Mouse (Mus musculus): ENCODE measurements at regions not wholly inside any gene's neighbourhood (a gene's known extent, or its start where the extent isn't known, plus 50 kb on each side); places are given as distances from the start of the nearest gene placed in this dataset.
A peak's percentile ranks its signal among the peaks of the same experiment; 100 is the strongest.

DNA sequence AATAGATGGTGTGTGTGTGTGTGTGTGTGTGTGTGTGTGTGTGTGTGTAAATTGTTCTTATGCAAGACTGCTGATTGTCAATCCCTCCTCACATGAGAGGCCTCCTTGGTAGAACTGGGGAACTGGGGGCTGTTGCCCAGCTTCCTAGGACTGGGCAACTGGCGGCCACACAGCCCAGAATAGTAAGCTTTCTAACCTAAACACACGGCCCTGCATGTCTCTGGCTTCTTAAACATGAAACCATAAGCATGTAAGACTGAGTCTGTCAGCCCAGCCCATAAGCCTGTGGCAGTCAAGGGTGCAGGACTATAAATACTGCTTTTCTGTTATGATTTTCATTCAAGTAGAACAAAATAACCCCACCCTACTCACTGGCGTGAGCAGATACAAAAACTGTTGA is 60.7 kb downstream of the Ifng start:
- ATAC-seq (ENCODE audit: insufficient number of reproducible peaks, insufficient read depth, low FRiP score, low TSS enrichment, low read depth): no peak
- Histone ChIP-seq H3K4me1 (no peaks in the 10 kb centered on the region), H3K27me3 (no peaks in the 10 kb centered on the region), H3K36me3 (no peaks in the 10 kb centered on the region), H3K4me2 (no peak overlapping the region), H3K9me3 (no peaks in the 10 kb centered on the region), H3K4me3 (no peak overlapping the region), H3K27ac (no peak overlapping the region), H3K9ac (no peak overlapping the region)
- 82% methylated on average over 3 of the region's 3 CpGs for WGBS

DNA sequence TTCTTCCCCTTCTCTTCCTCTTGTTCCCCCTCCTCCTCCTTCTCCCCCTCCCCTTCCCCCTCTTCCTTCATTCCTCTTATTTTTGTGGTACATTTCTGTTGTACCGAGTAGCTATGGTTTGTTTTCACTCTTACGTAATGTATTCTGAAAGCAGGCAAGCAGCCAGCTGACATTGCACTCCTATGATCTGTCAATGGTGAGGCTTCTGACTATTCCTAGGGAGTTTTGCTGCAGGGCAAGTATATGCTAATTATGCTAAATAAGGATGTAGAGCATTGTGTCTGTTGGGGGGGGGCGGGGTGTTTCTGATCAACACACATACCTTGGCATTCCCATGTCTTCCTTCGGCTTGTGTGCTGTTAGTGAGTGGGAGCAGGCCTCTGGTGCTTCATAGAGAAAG is 64.0 kb downstream of the Ifng start:
- 34% methylated on average over 4 of the region's 4 CpGs for WGBS
- H3K36me3 ChIP-seq: no peaks in the 10 kb centered on the region
- no peak overlapping the region for H3K27ac ChIP-seq
- H3K4me1 ChIP-seq: no peaks in the 10 kb centered on the region
- H3K4me3 ChIP-seq: no peak overlapping the region
- H3K27me3 ChIP-seq: no peaks in the 10 kb centered on the region
- ATAC-seq (ENCODE audit: insufficient number of reproducible peaks, insufficient read depth, low FRiP score, low TSS enrichment, low read depth): no peak
- no peak overlapping the region for H3K9ac ChIP-seq
- no peaks in the 10 kb centered on the region for H3K9me3 ChIP-seq
- no peak overlapping the region for H3K4me2 ChIP-seq

DNA sequence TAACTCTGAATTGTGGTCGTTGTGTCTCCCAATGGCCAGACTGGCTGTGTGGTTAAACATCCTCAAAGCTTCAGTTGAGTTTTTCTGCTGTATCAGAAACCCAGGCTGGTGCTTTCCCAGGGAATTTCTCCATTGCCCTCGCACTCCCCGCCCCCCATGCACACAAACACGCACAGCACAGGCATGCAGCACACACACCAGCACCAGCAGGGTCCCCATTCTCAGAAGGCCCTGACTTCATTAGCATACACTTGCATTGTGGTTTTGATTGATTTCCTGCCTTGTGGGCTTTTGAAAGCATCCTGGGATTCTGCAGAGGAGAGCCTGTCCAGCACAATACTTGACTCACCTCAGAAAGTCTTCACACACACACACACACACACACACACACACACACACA is 65.3 kb downstream of the Ifng start:
- no peaks in the 10 kb centered on the region for H3K36me3 ChIP-seq
- no peaks in the 10 kb centered on the region for H3K9me3 ChIP-seq
- H3K4me1 ChIP-seq: no peaks in the 10 kb centered on the region
- H3K27me3 ChIP-seq: no peaks in the 10 kb centered on the region
- no peak overlapping the region for H3K9ac ChIP-seq
- H3K4me2 ChIP-seq: no peak overlapping the region
- 65% methylated on average over 4 of the region's 4 CpGs for WGBS
- H3K27ac ChIP-seq: no peak overlapping the region
- no peak for ATAC-seq (ENCODE audit: insufficient number of reproducible peaks, insufficient read depth, low FRiP score, low TSS enrichment, low read depth)
- H3K4me3 ChIP-seq: no peak overlapping the region

DNA sequence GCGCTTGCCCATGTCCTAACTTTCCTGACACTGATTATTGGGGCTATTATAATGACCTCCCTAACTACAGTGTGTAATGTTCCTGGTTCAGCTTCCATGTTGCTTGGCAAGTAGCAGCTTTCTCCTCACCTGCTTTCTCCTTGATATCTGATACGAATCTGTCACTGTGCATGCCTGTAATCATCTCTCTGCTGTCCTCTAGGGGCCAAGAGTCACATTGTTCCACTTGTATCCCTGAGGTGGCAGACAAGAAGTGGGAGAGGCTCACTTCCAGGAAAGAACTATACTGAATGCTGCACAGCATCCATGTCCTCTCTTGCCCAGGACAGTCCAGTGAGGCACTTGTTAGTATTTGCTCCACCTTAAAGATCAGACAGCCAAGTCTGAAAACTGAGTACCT is 66.8 kb downstream of the Ifng start:
- H3K27me3 ChIP-seq: no peaks in the 10 kb centered on the region
- H3K36me3 ChIP-seq: no peaks in the 10 kb centered on the region
- 44% methylated on average over 2 of the region's 2 CpGs for WGBS
- H3K9ac ChIP-seq: no peak overlapping the region
- H3K9me3 ChIP-seq: no peaks in the 10 kb centered on the region
- no peak overlapping the region for H3K4me3 ChIP-seq
- no peak for ATAC-seq (ENCODE audit: insufficient number of reproducible peaks, insufficient read depth, low FRiP score, low TSS enrichment, low read depth)
- H3K27ac ChIP-seq: no peak overlapping the region
- no peak overlapping the region for H3K4me2 ChIP-seq
- no peaks in the 10 kb centered on the region for H3K4me1 ChIP-seq

DNA sequence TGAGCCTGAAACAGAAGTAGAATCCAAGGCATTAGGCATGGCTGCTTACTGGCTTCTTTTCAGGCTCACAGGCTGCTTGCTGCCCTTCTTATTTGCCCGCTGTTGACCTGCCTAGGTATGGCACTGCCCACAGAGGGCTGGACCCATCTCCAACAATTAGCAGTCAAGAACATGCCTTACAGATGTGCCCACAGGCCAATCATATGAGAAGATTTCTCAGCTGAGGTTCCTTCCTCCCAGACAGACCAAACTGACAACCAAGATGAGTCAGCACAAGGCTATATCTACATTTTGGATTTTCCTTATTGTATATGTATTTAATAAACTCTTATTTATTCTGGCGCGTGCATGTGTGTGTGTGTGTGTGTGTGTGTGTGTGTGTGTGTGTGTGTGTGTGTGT is 76.0 kb downstream of the Ifng start:
- Histone ChIP-seq H3K27ac (no peak overlapping the region), H3K4me3 (no peak overlapping the region)
- no peak for ATAC-seq (ENCODE audit: insufficient number of reproducible peaks, insufficient read depth, low FRiP score, low TSS enrichment, low read depth)

DNA sequence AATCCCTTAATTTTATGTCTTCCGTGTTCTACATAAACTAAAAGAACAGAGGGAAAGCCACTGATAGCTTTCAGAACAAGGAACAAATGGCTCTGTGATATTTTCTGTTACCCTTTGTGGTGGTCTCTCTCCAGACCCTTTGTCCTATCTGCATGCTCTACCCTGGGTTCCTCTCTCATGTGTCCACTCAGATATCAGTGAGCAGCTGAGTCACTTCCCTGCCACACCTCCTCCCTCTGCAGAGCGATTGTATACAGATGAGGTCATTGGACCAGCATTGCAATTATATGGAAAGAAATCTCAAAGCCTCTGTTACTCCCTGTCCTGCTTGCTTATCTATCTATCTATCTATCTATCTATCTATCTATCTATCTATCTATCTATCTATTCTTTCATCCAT is 77.1 kb downstream of the Ifng start:
- H3K36me3 ChIP-seq: no peaks in the 10 kb centered on the region
- no peaks in the 10 kb centered on the region for H3K9me3 ChIP-seq
- no peak overlapping the region for H3K27ac ChIP-seq
- H3K4me1 ChIP-seq: no peaks in the 10 kb centered on the region
- WGBS: 75% methylated on average over 2 of the region's 2 CpGs
- no peak for ATAC-seq (ENCODE audit: insufficient number of reproducible peaks, insufficient read depth, low FRiP score, low TSS enrichment, low read depth)
- no peak overlapping the region for H3K4me3 ChIP-seq
- no peak overlapping the region for H3K9ac ChIP-seq
- no peaks in the 10 kb centered on the region for H3K27me3 ChIP-seq
- no peak overlapping the region for H3K4me2 ChIP-seq

More for the DNA sequence above, 76.0 kb downstream of the Ifng start:
- H3K9me3 ChIP-seq: 0 out of 2 replicates have a peak, but pooled peaks cover 2% of the 10 kb centered on the region
- H3K4me1 ChIP-seq: no peaks in the 10 kb centered on the region
- H3K4me2 ChIP-seq: no peak overlapping the region
- WGBS: 89% methylated on average over 3 of the region's 3 CpGs
- no peaks in the 10 kb centered on the region for H3K36me3 ChIP-seq
- no peaks in the 10 kb centered on the region for H3K27me3 ChIP-seq
- H3K9ac ChIP-seq: no peak overlapping the region

DNA sequence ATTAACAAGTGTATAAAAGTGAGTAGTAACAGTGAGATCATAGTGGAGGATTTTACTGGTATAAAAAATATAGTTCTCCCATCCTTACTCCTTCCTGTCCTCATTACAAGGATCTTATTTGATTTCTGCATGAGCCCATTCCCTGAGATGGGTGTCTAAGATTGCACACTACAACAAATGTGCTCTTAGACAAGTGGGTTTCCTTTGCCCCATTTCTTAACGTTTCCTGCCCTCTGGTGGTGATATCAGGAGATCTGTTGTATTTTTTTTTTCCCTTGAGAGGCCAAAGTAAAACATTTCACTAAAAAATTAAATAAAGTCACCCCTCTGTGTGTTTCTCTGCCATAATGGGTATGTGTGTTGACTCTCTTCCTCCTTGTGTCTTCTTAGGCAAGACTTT is 105.1 kb downstream of the Ifng start:
- Histone ChIP-seq H3K4me1 (no peaks in the 10 kb centered on the region), H3K36me3 (no peaks in the 10 kb centered on the region), H3K9me3 (no peaks in the 10 kb centered on the region), H3K4me3 (no peak overlapping the region), H3K4me2 (no peak overlapping the region), H3K27me3 (no peaks in the 10 kb centered on the region), H3K27ac (no peak overlapping the region), H3K9ac (no peak overlapping the region)
- WGBS: 7% methylated on average over 1 of the region's 1 CpGs
- ATAC-seq (ENCODE audit: insufficient number of reproducible peaks, insufficient read depth, low FRiP score, low TSS enrichment, low read depth): no peak

DNA sequence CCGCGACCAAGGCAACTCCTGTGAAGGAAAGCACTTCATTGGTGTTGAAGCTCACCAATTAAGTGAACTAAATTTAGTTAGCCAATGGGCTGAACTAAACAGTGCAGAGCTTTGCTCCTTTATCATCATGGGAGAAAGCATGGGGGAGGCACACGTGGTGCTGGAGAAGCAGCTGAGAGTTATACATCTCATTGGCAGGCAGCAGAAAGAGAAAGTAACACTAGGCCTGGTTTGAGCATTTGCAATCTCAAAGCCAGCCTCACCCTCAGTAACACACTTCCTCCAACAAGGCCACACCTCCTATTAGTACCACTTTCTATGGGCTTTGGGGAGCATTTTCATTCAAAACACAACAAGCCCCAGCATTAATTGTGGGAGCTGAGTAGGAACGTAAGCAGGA is 109.4 kb downstream of the Ifng start:
- no peak overlapping the region for H3K9ac ChIP-seq
- no peak overlapping the region for H3K4me2 ChIP-seq
- no peaks in the 10 kb centered on the region for H3K36me3 ChIP-seq
- ATAC-seq (ENCODE audit: insufficient number of reproducible peaks, insufficient read depth, low FRiP score, low TSS enrichment, low read depth): no peak
- WGBS: 85% methylated on average over 4 of the region's 4 CpGs
- no peak overlapping the region for H3K27ac ChIP-seq
- no peaks in the 10 kb centered on the region for H3K27me3 ChIP-seq
- no peak overlapping the region for H3K4me3 ChIP-seq
- H3K9me3 ChIP-seq: no peaks in the 10 kb centered on the region
- H3K4me1 ChIP-seq: no peaks in the 10 kb centered on the region

DNA sequence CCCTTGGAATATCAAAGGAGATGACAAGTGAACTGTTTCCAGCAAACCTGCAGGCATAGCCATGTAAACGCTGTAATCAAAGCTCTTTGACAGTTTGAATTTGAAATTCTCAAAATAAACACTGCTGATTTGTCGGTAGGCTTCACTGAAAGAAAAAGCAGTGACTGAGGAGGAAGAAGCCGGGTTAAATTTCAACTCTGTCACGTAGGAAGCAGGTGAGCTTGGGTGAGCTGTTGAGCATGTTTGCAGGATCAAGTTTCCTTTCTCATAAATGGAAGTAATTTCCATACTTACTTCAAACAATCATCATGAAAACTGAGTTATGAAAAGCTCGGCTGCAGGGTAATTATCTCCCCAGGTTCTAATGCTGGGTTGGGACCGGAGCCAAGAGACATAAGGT is 118.0 kb downstream of the Ifng start:
- Histone ChIP-seq H3K9me3 (no peaks in the 10 kb centered on the region), H3K4me1 (peaks cover 9% of the 10 kb centered on the region), H3K36me3 (no peaks in the 10 kb centered on the region), H3K27me3 (no peaks in the 10 kb centered on the region), H3K4me3 (no peak overlapping the region), H3K27ac (no peak overlapping the region), H3K9ac (no peak overlapping the region), H3K4me2 (no peak overlapping the region)
- 31% methylated on average over 6 of the region's 6 CpGs for WGBS
- ATAC-seq (ENCODE audit: insufficient number of reproducible peaks, insufficient read depth, low FRiP score, low TSS enrichment, low read depth): no peak

DNA sequence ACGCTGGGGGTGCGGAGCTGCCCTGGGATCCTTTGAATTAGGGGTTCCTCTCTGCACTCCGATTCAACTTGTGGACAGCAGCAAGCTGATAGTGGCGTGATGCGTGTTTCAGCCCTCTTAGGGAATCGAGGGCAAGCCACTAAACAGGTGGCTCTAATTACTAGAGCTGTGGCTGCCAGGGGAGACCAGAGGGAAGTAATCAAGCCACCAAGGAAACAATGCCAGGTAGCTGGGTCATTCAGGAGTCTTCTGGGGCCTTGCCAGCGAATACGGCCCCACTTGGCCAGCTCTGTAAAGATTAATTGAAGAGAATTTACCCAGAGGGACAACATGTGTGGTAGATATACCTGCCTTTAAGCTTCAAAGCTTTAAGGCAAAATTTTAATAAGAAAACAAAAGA is 123.2 kb downstream of the Ifng start:
- Histone ChIP-seq H3K4me3 (no peak overlapping the region; the same call in 1 of the 2 replicates), H3K9ac (peak overlapping the region; percentile 40; the same call in 1 of the 2 replicates), H3K27ac (peak overlapping the region; percentile 44; the same call in 1 of the 2 replicates), H3K4me2 (peak overlapping the region; percentile 39), H3K27me3 (no peaks in the 10 kb centered on the region; the same call in 1 of the 2 replicates), H3K4me1 (peaks cover 14% of the 10 kb centered on the region), H3K9me3 (no peaks in the 10 kb centered on the region), H3K36me3 (no peaks in the 10 kb centered on the region)
- peak; percentile 43; the same call in 1 of the 2 replicates for ATAC-seq (ENCODE audit: insufficient number of reproducible peaks, insufficient read depth, low FRiP score, low TSS enrichment, low read depth)
- 28% methylated on average over 8 of the region's 8 CpGs for WGBS

DNA sequence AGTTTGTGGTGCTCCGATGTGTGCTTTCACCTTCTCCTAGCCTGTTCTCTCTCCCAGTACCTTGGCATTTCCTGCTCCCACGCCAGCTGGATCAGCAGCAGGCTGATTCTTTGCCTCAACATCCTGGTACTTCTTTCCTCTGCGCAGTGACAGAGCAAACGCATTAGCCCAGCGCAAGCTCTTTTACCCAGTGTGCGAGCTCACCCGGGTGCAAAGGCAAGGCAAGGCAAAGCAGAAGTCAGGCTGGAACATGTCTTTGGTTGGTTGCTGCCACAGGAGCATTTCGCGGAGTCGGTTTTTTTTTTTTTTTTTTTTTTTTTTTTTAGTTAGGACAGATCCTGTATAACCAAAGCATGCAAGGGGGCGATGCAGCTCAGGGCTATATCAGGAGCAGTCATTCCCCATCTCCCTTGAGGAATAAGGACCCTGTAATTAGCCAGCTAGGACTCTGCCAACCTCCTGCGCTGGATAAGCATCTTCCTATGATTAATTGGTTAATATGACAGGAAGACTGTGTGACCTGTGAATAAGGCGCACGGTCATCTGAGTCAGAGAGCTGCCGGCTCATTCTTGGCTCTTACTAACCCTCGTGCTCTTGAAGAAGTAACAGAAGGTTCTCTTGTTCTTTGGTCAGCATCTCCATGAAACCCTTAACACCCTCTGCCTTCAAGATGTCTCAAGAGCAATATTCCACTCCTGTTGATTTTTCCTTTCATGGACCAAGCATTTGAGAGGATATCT is 123.9 kb downstream of the Ifng start:
- 0 out of 2 replicates have a peak, but pooled peaks have one; percentile 10 for ATAC-seq (ENCODE audit: insufficient number of reproducible peaks, insufficient read depth, low FRiP score, low TSS enrichment, low read depth)

DNA sequence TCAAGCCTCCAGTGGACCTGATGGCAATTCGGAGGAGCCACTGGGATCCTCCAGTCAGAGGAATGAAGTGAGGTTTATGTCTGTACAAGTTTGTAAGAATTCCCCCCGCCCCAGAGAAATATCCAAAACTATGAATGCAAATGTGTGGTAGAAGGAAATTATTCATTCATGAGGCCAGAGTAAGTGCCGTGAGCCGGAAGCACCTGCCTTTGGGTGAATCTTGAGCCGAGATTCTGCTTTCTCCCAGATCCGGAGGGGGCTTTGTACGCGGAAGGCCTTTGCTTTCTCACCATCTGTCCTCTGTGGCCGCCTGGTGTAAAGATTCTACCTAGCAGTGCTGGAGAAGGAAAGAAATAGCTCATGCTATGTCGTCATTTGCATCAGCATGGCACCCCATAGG is 127.8 kb downstream of the Ifng start:
- Histone ChIP-seq H3K9me3 (no peaks in the 10 kb centered on the region), H3K4me3 (no peak overlapping the region), H3K4me1 (peaks cover 14% of the 10 kb centered on the region), H3K4me2 (no peak overlapping the region), H3K36me3 (no peaks in the 10 kb centered on the region), H3K27me3 (no peaks in the 10 kb centered on the region; the same call in 1 of the 2 replicates), H3K9ac (no peak overlapping the region), H3K27ac (no peak overlapping the region)
- ATAC-seq (ENCODE audit: insufficient number of reproducible peaks, insufficient read depth, low FRiP score, low TSS enrichment, low read depth): no peak
- WGBS: 84% methylated on average over 10 of the region's 10 CpGs

More for the DNA sequence above, 123.9 kb downstream of the Ifng start:
- peak overlapping the region; percentile 44; the same call in 1 of the 2 replicates for H3K27ac ChIP-seq
- H3K9me3 ChIP-seq: no peaks in the 10 kb centered on the region
- H3K27me3 ChIP-seq: no peaks in the 10 kb centered on the region; the same call in 1 of the 2 replicates
- 43% methylated on average over 16 of the region's 16 CpGs for WGBS
- no peaks in the 10 kb centered on the region for H3K36me3 ChIP-seq
- H3K4me3 ChIP-seq: no peak overlapping the region; the same call in 1 of the 2 replicates
- peak overlapping the region; percentile 39 for H3K4me2 ChIP-seq
- H3K9ac ChIP-seq: peak overlapping the region; percentile 40; the same call in 1 of the 2 replicates
- peaks cover 14% of the 10 kb centered on the region for H3K4me1 ChIP-seq
